Mouse (Mus musculus) MN1 (cell line): Measurements from ENCODE around the gene Gm26920.
"Not testable (repeated sequence)": the region's sequence is repeated elsewhere in the genome, so short reads cannot be mapped to it uniquely, and the experiment has no call there.

Experiments
- DNase-seq: peaks from one replicate; pipeline ENCODE4 v3.0.0-alpha.2; 2016; ENCODE audit warnings: low spot score

The Gm26920 gene

GRCm38 (mm10) chr7:30090092-30090969, at the start of gene Gm26920, which contains the start of gene Zfp566:
Gene Gm26920, minus strand, starts transcription at chr7:30090410.
Gene Zfp566, minus strand, starts transcription at chr7:30090527.
- DNase-seq = peak; percentile 95

- DNase-seq = no peak
Observed at GRCm38 (mm10) chr7:30136826-30137225, 46.6 kb upstream of the Gm26920 start.

GRCm38 (mm10) chr7:30132396-30132795, 42.2 kb upstream of the Gm26920 start:
- no peak for DNase-seq

- DNase-seq = no peak
Observed at GRCm38 (mm10) chr7:30129900-30130299, 39.7 kb upstream of the Gm26920 start.

- peak; percentile 63 for DNase-seq
Observed at GRCm38 (mm10) chr7:30122188-30122530, 31.9 kb upstream of the Gm26920 start.

GRCm38 (mm10) chr7:30121308-30122187, 31.3 kb upstream of the Gm26920 start, which contains the start of gene Zfp382:
Gene Zfp382, plus strand, starts transcription at chr7:30121942.
- peak; percentile 94 for DNase-seq

GRCm38 (mm10) chr7:30117935-30118334, 27.7 kb upstream of the Gm26920 start:
- not testable (repeated sequence) for DNase-seq

GRCm38 (mm10) chr7:30116076-30116475, 25.9 kb upstream of the Gm26920 start:
- no peak for DNase-seq

GRCm38 (mm10) chr7:30099297-30099696, 9.1 kb upstream of the Gm26920 start:
- no peak for DNase-seq

- DNase-seq = peak; percentile 10
Observed at GRCm38 (mm10) chr7:30095551-30096125, 5.4 kb upstream of the Gm26920 start.

- peak; percentile 95 for DNase-seq
Observed at GRCm38 (mm10) chr7:30094646-30095429, 4.6 kb upstream of the Gm26920 start, which contains the start of gene Zfp260. Gene Zfp260, plus strand, starts transcription at chr7:30094777.

GRCm38 (mm10) chr7:30093918-30094415, 3.8 kb upstream of the Gm26920 start:
- DNase-seq = no peak

- DNase-seq = no peak
Observed at GRCm38 (mm10) chr7:30092666-30093065, 2.5 kb upstream of the Gm26920 start.

- DNase-seq = peak; percentile 8
Observed at GRCm38 (mm10) chr7:30090970-30091585, 868 bp upstream of the Gm26920 start.

GRCm38 (mm10) chr7:30089405-30089804, 805 bp downstream of the Gm26920 start:
- no peak for DNase-seq

- DNase-seq = no peak
Observed at GRCm38 (mm10) chr7:30086524-30086923, 3.7 kb downstream of the Gm26920 start.

GRCm38 (mm10) chr7:30072146-30073028, 17.8 kb downstream of the Gm26920 start, which contains the start of gene Zfp82:
Gene Zfp82, minus strand, starts transcription at chr7:30072900.
- peak; percentile 79 for DNase-seq

- no peak for DNase-seq
Observed at GRCm38 (mm10) chr7:30064622-30065021, 25.6 kb downstream of the Gm26920 start.

- DNase-seq = no peak
Observed at GRCm38 (mm10) chr7:30062478-30062877, 27.7 kb downstream of the Gm26920 start.

GRCm38 (mm10) chr7:30060341-30060740, 29.9 kb downstream of the Gm26920 start:
- no peak for DNase-seq
